16 mouse cellular contexts compared by ENCODE assay signal in the genomic region with DNA sequence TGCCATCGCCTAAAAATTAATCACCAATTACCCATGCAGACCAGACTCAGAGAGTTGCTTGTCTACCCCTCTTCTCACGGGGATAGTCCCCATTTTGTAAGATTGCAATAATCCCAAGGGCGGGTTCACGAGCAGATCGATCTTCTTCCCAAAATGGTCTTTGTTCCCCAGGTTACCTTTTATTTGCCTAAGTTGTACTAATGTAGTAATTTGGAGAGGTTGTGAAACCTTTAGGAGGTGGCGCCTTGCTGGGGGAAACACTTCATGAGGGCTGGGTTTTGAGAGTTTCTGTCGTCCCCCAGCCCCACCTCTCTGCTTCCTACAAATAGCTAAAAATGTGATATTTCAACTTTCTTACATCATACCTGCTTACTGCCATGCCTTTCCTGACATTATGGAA.
"Had no signal": no experiment of that assay in that cellular context is flagged by ENCODE, and none has a peak within 500 bp of the region (broad histone marks: within the 10 kb centered on the region; RNA-seq: fewer than 3 reads in every experiment).

No protein-coding gene starts in this region.

- H3K4me2 ChIP-seq: neural tube, embryonic 13.5 days; neural tube, embryonic 15.5 days; stomach, embryonic 15.5 days had no signal

- DNase-seq: retina, postnatal 1 day; right cerebral cortex, adult 18-20 months; right cerebral cortex, postnatal 14 days; right cerebral cortex, postnatal 25 days; right cerebral cortex, postnatal 4 days; spleen, adult 18-20 months; thymus, adult 18-20 months; thymus, adult 2 months; thymus, postnatal 14 days; thymus, postnatal 25 days; thymus, postnatal 36 days; thymus, postnatal 4 days had no signal

- H3K4me1 ChIP-seq: neural tube, embryonic 13.5 days; neural tube, embryonic 15.5 days; stomach, embryonic 15.5 days had no signal

- H3K9ac ChIP-seq: neural tube, embryonic 13.5 days; neural tube, embryonic 15.5 days; stomach, embryonic 15.5 days had no signal

- H3K27ac ChIP-seq: neural tube, embryonic 13.5 days; neural tube, embryonic 15.5 days; stomach, embryonic 15.5 days; stomach, postnatal 0 days had no signal

- H3K27me3 ChIP-seq: neural tube, embryonic 13.5 days; neural tube, embryonic 15.5 days; stomach, embryonic 15.5 days had no signal

- H3K4me3 ChIP-seq: neural tube, embryonic 13.5 days; neural tube, embryonic 15.5 days; stomach, embryonic 15.5 days had no signal

- H3K9me3 ChIP-seq: neural tube, embryonic 13.5 days; neural tube, embryonic 15.5 days; stomach, embryonic 15.5 days had no signal

- H3K36me3 ChIP-seq: neural tube, embryonic 13.5 days; neural tube, embryonic 15.5 days; stomach, embryonic 15.5 days had no signal
